Mouse (Mus musculus) embryo, embryonic 9.5 days (tissue): ENCODE results near the gene Tmem184b.

Source experiments
- DNase-seq: peaks from one replicate; pipeline ENCODE4 v3.0.0-alpha.2; 2017; ENCODE audit errors: extremely low spot score

The Tmem184b gene

DNA sequence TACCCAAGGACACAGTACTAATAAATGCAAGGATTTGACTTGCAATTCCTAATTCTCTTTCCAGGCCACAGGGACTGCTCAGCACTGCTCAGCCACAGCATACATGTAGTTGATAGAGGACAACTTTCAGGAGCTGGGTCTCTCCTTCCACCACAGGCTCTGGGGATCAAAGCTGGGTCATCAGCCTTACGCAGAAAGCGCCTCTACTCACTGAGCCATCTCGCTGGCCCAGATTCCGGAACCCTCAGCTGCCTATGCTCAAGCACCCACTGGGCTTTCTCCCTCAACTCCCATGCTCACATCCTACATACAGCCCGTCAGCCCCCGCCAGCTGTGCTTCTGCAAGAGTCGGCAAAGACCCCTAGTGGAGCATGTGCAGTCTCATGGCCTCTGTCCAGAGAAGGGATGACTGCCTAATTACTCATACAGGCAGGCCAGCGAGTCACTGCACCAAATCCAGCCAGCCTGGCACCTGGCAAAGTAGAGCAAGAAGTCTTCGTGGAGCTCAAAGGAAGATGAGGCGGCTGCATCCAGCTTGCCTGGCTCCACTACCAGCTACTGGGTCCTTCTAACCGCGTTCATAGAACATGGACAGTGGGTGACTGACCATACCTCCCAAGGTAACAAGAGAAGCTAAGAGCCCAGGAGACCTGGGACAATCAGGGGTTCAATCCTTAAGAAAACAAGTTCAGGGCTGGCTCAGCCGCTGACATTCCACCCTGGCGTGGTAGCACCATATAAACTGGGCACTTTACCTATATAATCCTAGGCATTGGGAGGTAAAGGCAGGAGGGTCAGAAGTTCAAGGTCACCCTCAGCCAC, 3.9 kb downstream of the Tmem184b start:
- DNase-seq: no peak

DNA sequence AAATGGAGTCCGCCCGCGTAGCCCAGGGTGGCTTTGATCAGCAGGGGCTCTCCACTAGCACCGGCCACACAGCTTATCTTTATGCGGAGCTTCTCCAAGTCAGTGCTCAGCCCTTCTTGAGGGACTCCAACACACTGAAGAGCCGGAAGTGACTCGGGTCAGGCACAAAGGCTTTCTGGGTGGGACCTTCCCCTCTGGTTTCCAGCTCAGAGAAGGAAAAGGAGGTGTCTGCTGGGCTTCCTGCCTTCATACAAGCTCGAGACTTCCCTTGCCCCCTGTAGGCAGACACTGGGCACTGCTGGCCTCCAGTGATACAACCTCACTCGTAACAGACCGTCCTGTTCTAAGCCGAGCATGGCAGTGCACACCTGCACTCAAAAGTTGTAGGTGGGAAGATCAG, 6.6 kb downstream of the Tmem184b start:
- no peak for DNase-seq

DNA sequence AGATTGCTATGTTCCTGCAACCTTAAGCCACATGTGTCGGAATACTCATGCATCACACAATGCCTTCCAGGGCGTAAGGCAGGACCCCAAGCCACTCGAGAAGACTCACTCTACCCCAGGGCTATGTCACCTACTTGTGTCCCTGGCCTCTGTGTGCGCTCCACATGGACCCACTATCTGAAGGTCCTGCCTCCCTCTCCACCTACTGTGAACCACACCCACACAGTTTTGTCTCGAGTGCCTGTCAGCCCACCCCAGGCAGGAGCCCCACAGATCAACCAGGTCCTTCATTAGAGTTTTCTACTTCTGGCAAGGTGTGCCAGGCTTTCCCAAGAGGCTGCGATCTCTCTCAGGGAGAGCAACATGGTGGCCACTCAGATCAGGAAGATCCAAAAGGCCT, 8.1 kb downstream of the Tmem184b start:
- DNase-seq: no peak

DNA sequence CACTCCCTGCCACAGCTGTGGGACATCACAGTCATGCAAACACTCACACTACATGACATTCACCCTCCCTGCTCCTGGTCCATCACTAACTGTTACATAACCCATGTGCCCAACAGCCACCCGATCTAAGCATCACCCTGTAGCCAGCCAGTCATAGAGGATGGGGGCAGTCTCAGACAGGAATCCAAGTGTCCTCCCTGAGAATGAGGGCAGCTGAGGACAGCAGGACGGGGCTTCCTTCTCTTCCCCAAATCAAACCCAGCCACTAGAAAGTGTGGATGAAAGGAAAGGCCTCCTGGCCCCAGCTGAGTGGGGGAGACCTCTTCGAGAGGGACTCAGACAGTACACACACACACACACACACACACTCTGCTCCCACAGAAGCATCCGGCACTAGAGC, 8.5 kb downstream of the Tmem184b start:
- DNase-seq: no peak

DNA sequence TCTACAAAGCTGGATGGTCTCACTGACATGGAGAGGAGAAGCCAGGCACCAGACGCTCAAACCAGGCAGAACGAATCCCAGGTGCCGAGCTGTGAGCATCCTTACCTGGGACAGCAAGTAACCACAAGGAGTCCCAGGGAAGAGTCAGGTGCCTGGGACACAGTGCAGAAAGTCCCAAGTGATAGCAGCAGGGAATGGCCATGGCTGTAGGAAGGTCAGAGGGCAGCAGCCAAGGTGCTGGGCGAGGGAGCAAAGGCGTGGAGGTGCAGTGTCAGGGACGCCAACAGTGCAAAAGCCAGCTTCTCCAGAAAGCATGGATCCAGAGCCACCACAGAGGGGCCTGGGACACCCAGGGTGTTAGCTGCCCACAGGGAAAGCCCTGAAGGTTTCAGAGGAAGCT, 10.3 kb downstream of the Tmem184b start:
- DNase-seq: no peak

DNA sequence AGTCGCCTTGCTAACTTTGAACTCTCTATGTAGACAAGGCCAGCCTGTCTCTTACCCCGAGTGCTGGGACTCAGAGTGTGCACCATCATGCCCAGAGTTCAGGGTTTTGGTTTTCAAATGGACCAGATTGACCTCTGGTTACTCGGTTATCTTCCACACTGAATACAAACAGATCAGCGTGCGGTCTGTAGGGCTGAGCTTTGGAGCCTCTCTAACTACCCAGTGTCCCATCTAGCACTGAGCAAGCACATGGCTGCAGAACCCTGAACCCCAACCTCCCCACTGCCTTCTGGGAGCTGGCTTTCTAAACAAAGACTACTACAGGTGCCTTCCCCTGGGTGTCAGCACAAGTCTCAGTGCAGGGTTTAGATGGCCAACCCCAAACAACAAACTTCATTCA, 10.8 kb downstream of the Tmem184b start:
- no peak for DNase-seq

DNA sequence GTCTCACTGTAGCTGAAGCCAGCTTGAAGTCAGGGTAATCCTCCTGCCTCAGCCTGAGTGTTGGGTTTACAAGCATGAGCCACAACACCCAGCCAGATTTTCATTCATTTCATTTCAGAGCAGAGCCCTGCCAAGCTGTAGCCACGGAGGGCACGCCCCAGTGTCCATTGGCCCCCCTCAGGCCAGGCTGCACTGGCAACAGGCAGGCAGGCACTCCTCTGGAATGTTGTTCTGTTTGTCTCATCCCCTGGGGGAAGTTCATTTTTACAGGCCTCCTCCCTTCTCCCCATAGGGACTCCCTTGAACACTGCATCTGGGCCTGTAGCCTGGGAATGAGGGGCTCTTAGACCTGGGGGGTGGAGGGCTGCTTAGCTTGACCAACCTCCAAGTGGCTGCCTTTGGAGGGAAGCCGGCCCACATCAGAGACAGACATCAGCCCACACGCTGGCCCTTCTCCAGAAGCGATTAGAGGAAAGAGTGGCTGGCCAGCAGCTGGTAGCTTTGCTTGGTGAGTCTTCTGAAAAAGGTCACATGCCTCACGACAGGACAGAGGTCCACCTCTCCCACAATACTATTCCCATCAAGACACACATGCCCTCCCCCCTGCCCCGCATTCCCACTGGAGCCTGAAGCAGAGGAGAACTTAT, 11.8 kb downstream of the Tmem184b start:
- no peak for DNase-seq

DNA sequence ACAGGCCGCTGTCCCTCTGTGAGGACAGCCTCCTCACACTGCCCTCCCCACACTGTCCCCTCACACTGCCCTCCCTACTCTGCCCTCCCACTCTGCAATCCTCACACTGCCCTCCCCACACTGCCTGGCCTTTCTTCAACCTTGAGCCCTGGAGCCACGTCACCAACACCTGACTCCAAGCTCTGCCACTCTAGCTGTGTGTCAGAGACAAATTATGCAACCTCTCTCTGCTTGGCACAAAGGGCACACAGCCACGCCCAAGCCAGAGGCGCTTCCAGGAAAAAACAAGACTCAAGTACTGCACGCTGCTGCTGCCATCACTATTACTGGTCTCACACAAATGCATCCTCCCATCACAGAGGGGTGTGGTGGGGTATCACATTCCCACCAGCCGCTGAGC, 12.9 kb downstream of the Tmem184b start:
- no peak for DNase-seq

DNA sequence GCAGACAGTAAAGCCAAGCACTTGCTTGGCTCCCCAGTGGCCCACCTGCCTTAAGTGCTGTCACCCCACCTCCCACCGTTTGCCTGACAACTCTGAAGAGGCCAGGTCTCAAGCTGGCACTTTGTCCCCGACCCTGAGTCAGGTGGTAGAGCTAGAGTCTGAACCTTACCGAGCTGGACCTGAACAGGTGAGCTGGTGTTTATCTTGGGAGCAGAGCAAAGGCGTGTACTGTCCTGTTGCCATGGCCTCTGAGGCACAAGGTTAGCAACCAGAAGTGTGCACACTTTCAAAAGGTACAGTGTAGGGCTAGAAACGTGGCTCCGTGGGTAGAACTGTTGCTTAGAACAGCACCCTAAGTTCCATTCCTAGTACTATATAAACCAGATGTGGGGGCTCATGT, 15.2 kb downstream of the Tmem184b start:
- no peak for DNase-seq

DNA sequence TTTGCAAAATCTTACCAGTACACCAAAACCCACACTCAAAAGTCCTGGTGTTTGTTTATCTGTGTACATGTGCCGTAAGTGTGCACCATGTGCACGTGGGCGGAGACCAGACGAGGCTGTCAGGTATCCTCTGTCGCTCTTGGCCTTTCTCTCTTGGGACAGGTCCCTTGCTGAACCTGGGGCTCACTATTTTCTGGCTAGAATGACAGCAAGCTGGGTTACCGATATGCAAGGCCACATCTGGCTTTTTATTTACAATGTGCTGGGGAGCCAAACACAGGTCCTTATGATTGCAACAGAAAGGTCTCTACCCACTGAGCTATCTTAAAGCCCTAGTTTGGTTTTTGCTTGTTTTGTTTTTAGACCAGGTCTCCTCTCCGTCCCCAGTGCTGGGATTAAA, 15.8 kb downstream of the Tmem184b start:
- no peak for DNase-seq

DNA sequence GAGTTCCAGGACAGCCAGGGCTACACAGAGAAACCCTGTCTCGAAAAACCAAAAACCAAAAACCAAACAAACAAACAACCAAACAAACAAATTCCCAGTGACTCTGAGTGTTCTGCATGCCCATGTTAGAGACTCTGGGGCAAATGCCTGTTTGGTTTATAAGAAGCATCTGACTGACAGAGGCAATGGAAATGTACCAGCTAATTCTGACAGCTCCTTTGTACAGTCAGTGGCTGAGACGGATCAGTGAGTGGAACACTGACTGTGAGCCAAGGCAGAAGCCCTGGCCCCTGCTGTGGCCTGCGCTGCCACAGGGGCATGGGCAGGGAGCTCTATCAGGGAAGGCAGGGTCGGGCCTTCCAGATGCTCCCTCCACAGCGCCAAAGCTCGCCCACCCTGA, 16.3 kb downstream of the Tmem184b start:
- DNase-seq: no peak

DNA sequence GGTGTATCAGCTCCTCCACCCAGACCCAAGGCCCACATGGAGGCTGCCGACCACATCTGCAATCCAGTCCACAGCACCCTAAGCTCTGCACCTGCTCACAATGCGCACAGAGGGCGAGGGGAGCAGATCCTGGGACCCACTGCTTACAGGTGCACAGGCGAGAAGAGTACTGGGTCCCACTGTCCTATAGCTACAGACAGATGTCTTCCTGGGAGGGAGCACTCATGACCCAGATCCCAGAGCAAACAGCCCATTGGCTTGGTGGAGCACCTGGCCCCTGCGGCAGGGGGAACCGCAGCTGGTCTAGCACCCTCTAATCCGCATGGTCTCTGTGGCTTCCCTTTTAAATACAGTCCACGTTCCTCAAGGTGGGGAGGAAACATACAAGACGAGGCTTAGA, 21.7 kb downstream of the Tmem184b start:
- DNase-seq: no peak

DNA sequence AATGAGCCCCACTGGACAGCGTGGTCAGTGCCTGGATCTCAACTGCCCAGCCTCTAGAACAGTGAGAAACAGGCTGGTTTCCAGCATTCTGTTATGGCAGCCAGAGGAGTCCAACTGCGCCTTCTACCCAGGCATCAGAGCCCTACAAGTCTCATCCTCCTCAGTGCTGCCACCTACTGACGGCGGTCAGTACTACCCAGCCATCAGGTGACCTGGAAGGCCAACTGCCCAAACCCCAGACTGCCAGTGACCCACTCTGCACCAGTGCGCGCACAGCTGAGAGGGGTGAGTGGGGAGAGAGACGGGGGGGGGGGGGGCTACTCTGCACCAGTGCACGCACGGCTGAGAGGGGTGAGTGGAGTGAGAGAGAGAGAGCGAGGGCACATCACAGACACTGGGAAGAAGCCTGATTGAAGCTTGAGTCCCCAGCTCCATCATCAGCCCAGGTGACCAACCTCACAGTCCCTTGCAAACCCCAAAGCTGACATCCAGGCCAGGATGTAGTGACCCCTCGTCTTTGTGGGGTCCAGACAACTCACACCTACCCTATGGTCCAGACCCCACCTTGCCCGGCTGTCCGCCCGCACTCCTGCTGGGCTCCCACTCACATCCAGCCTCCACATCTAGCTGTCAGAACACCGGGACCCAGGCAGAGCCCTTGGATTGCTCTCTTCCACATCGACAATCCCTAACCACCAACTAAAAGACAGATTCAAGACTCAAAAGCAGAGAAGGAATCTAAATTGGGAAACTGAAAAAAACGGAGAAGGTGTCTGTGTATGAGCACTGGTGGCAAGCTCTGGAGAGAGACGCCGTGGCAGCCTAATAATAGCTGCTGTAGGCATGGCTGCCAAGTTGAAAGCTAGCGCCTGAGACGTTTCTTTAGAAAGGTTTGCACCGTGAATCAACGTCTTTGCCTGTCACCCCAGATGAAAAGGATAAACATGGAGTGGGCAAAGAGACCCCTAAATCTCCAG, 22.6 kb downstream of the Tmem184b start:
- peak; percentile 85 for DNase-seq

DNA sequence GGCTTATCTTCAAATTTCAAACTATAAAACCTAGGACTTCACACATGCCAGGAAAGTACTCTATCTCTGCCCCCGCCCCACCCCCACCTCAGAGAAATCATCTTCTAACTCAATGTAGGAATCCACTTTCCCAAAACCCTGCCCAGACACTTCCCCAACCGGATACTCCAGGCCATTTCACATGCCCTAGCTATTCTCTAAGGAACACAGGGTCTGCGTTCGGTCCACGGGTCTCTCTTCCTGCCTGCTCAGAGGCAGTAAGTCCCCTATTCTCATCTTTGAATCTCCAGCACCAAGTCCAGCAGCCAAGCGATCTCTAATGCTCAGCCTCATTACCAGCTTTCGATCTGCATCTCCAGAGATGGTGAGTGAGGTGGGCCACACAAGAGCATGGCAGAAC, 23.7 kb downstream of the Tmem184b start:
- DNase-seq: no peak

DNA sequence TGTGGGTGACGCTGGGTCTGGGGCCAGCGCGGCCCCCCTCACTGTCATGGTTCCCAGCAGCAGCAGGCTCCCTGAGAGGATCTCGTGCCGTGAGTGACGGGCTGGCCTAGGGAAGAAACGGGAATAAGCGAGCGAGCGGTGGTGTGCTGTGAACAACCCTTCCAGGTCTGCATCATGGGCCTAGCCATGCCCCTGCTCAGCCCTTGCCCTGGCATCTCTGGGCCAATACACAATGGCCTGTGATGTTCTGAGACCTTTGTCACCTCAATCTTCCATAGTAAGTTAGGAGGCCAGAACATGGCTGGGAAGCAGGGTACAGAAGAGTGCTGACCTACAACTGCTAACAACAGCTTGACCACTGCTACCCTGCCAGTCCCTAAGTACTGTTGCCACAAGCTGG, 24.8 kb downstream of the Tmem184b start:
- no peak for DNase-seq

DNA sequence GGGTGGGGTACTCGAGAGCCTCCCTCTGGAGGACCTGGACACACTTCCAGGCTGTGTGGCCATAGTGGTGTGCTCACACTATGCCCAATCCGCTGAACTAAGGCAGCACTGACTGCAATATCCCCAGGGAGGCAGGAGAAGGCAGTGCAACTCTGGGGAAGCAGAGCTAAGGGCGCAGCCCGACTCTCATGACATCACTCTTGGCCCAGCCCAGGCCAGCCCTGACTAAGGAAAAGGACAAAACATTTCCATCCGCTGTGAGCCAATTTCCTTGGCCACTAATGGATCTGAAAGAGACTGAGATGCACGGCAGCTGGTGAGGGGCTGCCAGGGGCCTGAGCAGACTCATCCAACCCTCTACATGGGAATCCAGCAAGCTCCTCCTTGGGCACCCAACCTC, 25.7 kb downstream of the Tmem184b start:
- DNase-seq: no peak

DNA sequence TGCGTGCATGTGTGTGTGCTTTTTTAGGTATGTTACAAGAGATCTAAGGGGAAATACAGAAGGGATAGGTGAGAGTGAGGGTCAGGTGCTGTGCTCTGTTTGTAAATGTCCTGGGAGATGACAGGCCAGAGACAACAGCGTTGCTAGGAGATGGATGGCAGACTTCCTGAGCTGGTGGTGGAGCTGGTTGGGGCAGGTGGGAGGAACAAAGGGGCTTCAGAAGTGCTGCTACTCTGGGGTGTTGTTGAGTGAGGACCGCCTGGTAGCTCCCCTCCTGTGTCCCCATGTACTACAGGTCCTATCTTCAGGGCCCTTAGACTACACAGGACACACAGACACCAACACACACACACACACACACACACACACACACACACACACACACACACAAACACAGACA, 28.6 kb downstream of the Tmem184b start:
- DNase-seq: no peak

DNA sequence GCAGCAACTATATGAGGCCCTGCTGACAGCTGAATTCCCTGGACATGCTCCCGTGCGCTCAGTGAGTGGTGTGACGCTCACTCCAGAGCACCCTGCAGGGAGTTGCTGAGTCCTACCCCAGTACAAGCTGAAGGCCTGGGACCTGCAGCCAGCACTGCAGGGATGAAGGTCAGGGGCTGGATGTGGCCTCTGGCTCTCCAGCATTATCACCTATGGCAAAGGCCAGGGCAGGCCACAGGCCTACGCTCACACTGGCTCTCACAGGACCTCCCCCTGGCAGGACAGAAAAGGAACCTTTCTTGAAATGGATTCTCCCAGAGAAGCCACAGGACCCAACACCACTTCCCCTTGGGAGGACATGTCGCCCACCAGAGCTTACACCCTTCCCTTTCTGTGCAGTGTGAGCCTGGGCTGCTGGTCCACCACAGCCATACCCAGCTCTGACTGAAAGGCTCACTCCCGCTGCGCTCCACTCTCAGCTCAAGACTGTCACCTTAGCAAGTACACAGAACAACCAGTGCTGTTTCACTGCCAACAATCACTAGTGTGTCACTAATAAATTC, 33.0 kb downstream of the Tmem184b start:
- DNase-seq: no peak

DNA sequence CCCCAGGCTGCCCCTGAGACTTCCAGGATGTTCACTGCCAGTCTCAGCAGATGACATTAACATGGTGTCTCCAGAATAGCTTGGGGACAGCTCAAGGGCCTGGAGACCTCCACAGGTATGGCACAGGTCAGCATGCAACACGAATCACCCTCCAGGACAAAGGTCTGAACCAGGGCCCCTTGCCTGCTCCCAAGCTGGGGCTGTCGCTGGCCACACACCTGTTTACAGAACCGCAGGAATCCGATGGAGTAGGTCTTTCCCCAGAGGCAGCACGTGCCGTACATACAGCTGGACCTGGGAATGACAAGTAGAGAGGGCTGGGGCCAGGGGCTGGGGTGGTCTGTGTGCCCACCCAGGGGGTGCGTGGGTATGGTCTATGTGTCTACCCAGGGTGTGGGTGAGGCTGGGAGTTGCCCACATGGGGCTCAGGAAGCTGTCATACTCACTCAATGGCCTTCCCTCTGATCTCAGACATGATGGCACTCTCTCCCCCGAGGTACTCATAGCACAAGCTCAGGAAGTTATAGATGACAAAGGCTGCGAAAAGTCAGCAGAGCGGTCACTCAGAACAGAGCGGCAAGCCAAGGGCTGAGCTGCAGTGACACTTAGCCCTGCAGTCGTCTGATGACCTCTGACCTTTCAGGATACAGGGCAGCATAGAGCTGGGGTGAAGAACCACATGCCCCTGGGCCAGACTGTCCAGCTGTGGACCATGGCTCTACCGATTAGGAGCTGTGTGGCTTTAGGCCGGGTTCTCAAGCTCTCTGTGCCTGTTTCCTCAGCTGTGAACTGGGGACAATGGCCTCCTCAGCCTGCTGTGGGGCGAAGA, 33.7 kb downstream of the Tmem184b start:
- no peak for DNase-seq

DNA sequence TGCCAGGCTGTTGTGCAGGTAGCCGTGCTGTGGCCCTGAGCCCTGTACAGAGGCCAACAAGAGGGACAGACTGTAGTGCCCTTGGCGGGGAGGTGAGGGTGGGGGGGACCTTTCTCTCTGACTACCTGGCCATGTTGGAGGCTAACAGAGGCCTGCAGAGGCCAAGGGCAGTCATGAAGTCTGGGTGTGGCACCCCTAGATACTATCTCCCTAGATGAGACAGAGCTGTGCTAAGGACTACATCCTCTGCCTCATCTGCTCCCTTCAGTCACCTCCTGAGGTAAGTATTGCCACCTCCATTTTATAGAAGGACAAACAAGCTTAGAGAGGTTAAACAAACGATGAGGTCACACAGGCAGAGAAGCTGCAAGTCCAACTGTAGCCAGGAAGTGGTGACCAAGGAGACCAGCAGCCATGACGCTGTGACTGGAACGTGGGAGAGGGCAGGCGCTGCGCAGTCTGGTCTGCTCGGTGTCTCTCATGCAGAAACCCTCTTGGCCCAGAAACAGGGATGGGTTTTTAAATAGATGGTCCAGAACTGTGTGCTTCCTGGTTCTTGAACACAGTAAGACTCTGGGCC, 34.4 kb downstream of the Tmem184b start:
- no peak for DNase-seq

DNA sequence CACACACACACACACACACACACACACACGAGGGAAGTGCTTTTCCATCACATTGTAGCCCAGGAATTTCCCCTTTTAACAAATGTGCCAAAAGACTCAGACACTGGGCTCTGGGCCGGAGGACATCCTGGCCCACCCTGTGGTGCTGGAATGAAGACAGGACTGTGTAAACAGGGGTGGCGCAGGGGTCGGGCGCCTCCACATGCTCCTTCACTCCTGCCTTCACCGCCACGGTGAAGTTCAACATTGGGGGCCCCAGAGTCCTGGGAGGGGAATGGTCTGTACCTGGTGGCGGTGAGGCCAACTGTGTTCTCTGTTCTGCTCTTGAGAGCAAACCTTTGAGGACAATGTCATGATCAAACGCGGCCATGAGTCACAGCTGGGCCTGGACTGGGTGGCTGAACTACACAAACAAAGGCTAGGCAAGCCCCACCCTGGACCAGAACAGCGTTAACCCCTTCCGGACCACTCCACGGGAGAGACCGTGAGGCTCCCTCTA, 35.0 kb downstream of the Tmem184b start:
- DNase-seq: no peak
